ENCODE assay signal across 11 mouse cellular contexts in the genomic region with DNA sequence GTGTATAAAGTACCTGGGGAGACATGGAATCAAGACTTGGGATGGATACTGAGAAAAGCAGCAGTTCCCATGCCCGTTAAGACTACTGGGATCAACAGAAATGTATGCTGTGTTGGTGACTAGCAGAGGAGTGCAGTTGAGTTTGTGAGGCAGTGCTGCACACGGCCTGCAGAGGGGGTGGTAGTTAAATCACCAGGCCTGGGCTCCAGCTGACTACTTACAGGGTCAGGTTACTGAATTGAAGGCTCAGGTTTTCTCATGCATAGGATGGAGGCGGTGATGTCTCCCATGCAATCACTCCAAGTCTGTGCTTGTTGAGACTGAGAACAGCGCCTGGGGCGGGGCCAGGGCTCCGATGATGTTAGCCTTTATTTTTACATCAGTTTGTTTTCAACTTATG. TPM values are rescaled to one million over a fixed set of nuclear protein-coding genes. Genes with fewer than 3 reads are reported as not detected.
DNase-seq lines count a peak whose midpoint lies in the region; ATAC-seq and TF ChIP-seq lines count a peak whose summit lies in the region.
"Had no signal": no experiment of that assay in that cellular context is flagged by ENCODE, and none has a peak within 500 bp of the region (broad histone marks: within the 10 kb centered on the region; RNA-seq: fewer than 3 reads in every experiment).

No protein-coding gene starts in this region.

- ATAC-seq in hindbrain, embryonic 14.5 days (ENCODE audit: low FRiP score) = no peak
- no peak for ATAC-seq in lung, postnatal 0 days
- ATAC-seq in limb, embryonic 15.5 days (ENCODE audit: insufficient number of reproducible peaks, low FRiP score, low TSS enrichment, low read depth) = peak; percentile 50; the same call in 1 of the 2 replicates

- no peak overlapping the region for H3K4me3 ChIP-seq in hindbrain, embryonic 10.5 days
- no peak overlapping the region for H3K4me3 ChIP-seq in hindbrain, embryonic 14.5 days (replicated peaks; ENCODE audit: low read length)
- H3K4me3 ChIP-seq in lung, postnatal 0 days (ENCODE audit: low read depth, low read length) = no peak overlapping the region
- H3K4me3 ChIP-seq in limb, embryonic 15.5 days = no peak overlapping the region

- peaks cover 17% of the 10 kb centered on the region; the same call in 1 of the 2 replicates for H3K4me1 ChIP-seq in hindbrain, embryonic 10.5 days (replicated peaks)
- peaks cover 4% of the 10 kb centered on the region; the same call in 1 of the 2 replicates for H3K4me1 ChIP-seq in hindbrain, embryonic 14.5 days (replicated peaks; ENCODE audit: control insufficient read depth, insufficient read depth, low read length)
- no peaks in the 10 kb centered on the region for H3K4me1 ChIP-seq in lung, postnatal 0 days (ENCODE audit: insufficient read depth, low read depth, low read length)
- peaks cover 45% of the 10 kb centered on the region for H3K4me1 ChIP-seq in limb, embryonic 15.5 days

- TF ChIP-seq EP300 in lung, postnatal 0 days (IDR thresholded peaks at IDR 0.05) = no peak

- DNase-seq in hindbrain, embryonic 10.5 days (ENCODE audit: low spot score) = peak; percentile 40
- DNase-seq in hindbrain, embryonic 14.5 days (ENCODE audit: low spot score) = no peak
- no peak for DNase-seq in lung, postnatal 0 days (ENCODE audit: low spot score)
- DNase-seq in lung, adult 18-20 months = no peak
- DNase-seq in embryo, embryonic 11 days = peak; percentile 80
- DNase-seq in left cerebral cortex, postnatal 14 days (ENCODE audit: low spot score in 2 of 2) = no peak
- DNase-seq in adrenal gland, adult 8-10 months = no peak
- DNase-seq: adrenal gland, postnatal 36 days; cerebellum, postnatal 36 days; thymus, adult 18-20 months had no signal

- intact Hi-C loops in left cerebral cortex, postnatal 14 days (cut with DNase I) = no loop called here

- no peaks in the 10 kb centered on the region for H3K9me3 ChIP-seq in hindbrain, embryonic 10.5 days
- H3K9me3 ChIP-seq in hindbrain, embryonic 14.5 days (ENCODE audit: control insufficient read depth, low read length) = no peaks in the 10 kb centered on the region
- no peaks in the 10 kb centered on the region for H3K9me3 ChIP-seq in lung, postnatal 0 days (ENCODE audit: low read length)
- no peaks in the 10 kb centered on the region for H3K9me3 ChIP-seq in limb, embryonic 15.5 days

- H3K27ac ChIP-seq in hindbrain, embryonic 10.5 days = no peak overlapping the region
- no peak overlapping the region for H3K27ac ChIP-seq in hindbrain, embryonic 14.5 days
- H3K27ac ChIP-seq in lung, postnatal 0 days (ENCODE audit: low read length) = no peak overlapping the region
- peak overlapping the region; percentile 38; the same call in 1 of the 2 replicates for H3K27ac ChIP-seq in limb, embryonic 15.5 days

- H3K4me2 ChIP-seq in hindbrain, embryonic 14.5 days (replicated peaks) = no peak overlapping the region
- no peak overlapping the region for H3K4me2 ChIP-seq in lung, postnatal 0 days (replicated peaks; ENCODE audit: low read depth, low read length)
- H3K4me2 ChIP-seq in limb, embryonic 15.5 days = no peak overlapping the region

- H3K9ac ChIP-seq in hindbrain, embryonic 14.5 days = no peak overlapping the region
- no peak overlapping the region for H3K9ac ChIP-seq in lung, postnatal 0 days (replicated peaks; ENCODE audit: low read depth)
- H3K9ac ChIP-seq in limb, embryonic 15.5 days = no peak overlapping the region

- 20% methylated on average over 6 of the region's 6 CpGs for WGBS in hindbrain, embryonic 10.5 days
- WGBS in hindbrain, embryonic 14.5 days = 30% methylated on average over 6 of the region's 6 CpGs
- WGBS in lung, postnatal 0 days = 32% methylated on average over 6 of the region's 6 CpGs
- 29% methylated on average over 6 of the region's 6 CpGs for WGBS in limb, embryonic 15.5 days

- H3K36me3 ChIP-seq in hindbrain, embryonic 10.5 days = no peaks in the 10 kb centered on the region
- H3K36me3 ChIP-seq in hindbrain, embryonic 14.5 days (replicated peaks; ENCODE audit: control insufficient read depth, insufficient read depth) = no peaks in the 10 kb centered on the region
- no peaks in the 10 kb centered on the region for H3K36me3 ChIP-seq in lung, postnatal 0 days (ENCODE audit: insufficient read depth, low read length)
- no peaks in the 10 kb centered on the region for H3K36me3 ChIP-seq in limb, embryonic 15.5 days

- TF ChIP-seq CTCF in lung, postnatal 0 days (IDR thresholded peaks at IDR 0.05) = peak; percentile 56

- no peaks in the 10 kb centered on the region for H3K27me3 ChIP-seq in hindbrain, embryonic 10.5 days (ENCODE audit: insufficient read depth, poor library complexity, severe bottlenecking)
- H3K27me3 ChIP-seq in hindbrain, embryonic 14.5 days (ENCODE audit: control insufficient read depth, insufficient read depth, low read length) = no peaks in the 10 kb centered on the region
- H3K27me3 ChIP-seq in lung, postnatal 0 days (replicated peaks; ENCODE audit: insufficient read depth, low read length) = no peaks in the 10 kb centered on the region
- H3K27me3 ChIP-seq in limb, embryonic 15.5 days = 0 out of 2 replicates have a peak, but pooled peaks cover 6% of the 10 kb centered on the region

RNA-seq across cellular contexts. Expression of a gene that starts 31.4 kb away (rescaled TPM):
- polyA plus RNA-seq in hindbrain, embryonic 10.5 days (2016; fragmentation: Nextera tagmentation; extraction: Ambion mirVana) = 6.1 and 12.5 TPM in 2 replicates
- polyA plus RNA-seq in hindbrain, embryonic 14.5 days (2014; fragmentation: Nextera tagmentation; extraction: Ambion mirVana) = 2.2 and 5.8 TPM in 2 replicates
- 11.2 and 12.8 TPM in 2 replicates for polyA plus RNA-seq in lung, postnatal 0 days (2015; fragmentation: Nextera tagmentation; extraction: Ambion mirVana)
- 624 and 644 TPM in 2 replicates for polyA plus RNA-seq in limb, embryonic 15.5 days (2015; fragmentation: Nextera tagmentation; extraction: Ambion mirVana)
- total RNA-seq in left cerebral cortex, postnatal 14 days (2021) = 100 to 1,000 TPM; 125 to 136 TPM
- 10 to 100 TPM; 63.0 to 86.6 (median 76.1) TPM for total RNA-seq in adrenal gland, adult 8-10 months (2022)

Comparison
In these comparisons a context has a peak if more than half of its experiments do, and no peak if none do; other contexts are left out.
1. DNase-seq: peak in hindbrain, embryonic 10.5 days (single experiment) and embryo, embryonic 11 days (single experiment); none in hindbrain, embryonic 14.5 days (single experiment), lung, postnatal 0 days (single experiment), lung, adult 18-20 months (0 of 2), left cerebral cortex, postnatal 14 days (0 of 2) and adrenal gland, adult 8-10 months (single experiment).
2. RNA of a gene that starts 31.4 kb away (polyA plus RNA-seq): 624 to 644 TPM in limb, embryonic 15.5 days; 6.1 to 12.5 TPM in hindbrain, embryonic 10.5 days, 11.2 to 12.8 TPM in lung, postnatal 0 days and 2.2 to 5.8 TPM in hindbrain, embryonic 14.5 days; every median in the first group is over 10 times any median in the second.